Mouse (Mus musculus) heart, postnatal 0 days (tissue): ENCODE measurements around the gene Cntn4. TPM values are rescaled to one million over a fixed set of nuclear protein-coding genes. Genes with fewer than 3 reads are reported as not detected.

Experiments
- ATAC-seq: fragments of 200-750 bp; cut with Nextera tagmentation; 2 replicates; pipeline ENCODE4 v1.8.0; 2017; ENCODE audit warnings: low read depth, moderate number of reproducible peaks, moderate library complexity; ENCODE audit not compliant: insufficient read depth
- DNase-seq: peaks from one replicate; pipeline ENCODE4 v3.0.0-alpha.2; 2016; ENCODE audit warnings: low spot score
- H3K27ac ChIP-seq: fragments of 300-500 bp; sonication (generic); 2 replicates; pipeline ENCODE4 v1.5.1; 2014; ENCODE audit warnings: low read depth, mild to moderate bottlenecking
- H3K27me3 ChIP-seq: fragments of 300-500 bp; sonication (generic); 2 replicates; pipeline ENCODE4 v1.6.1; 2014; ENCODE audit warnings: low read length, mixed read lengths; ENCODE audit not compliant: control insufficient read depth, insufficient read depth
- H3K36me3 ChIP-seq: fragments of 300-500 bp; sonication (generic); replicated peaks from 2 replicates; pipeline ENCODE4 v1.6.1; 2014; ENCODE audit warnings: low read length, mixed read lengths; ENCODE audit not compliant: control insufficient read depth, insufficient read depth
- H3K4me1 ChIP-seq: fragments of 300-500 bp; sonication (generic); 2 replicates; pipeline ENCODE4 v1.6.1; 2014; ENCODE audit warnings: antibody characterized with exemption; ENCODE audit not compliant: control insufficient read depth, insufficient read depth
- H3K4me2 ChIP-seq: fragments of 300-500 bp; sonication (generic); 2 replicates; pipeline ENCODE4 v1.6.1; 2014; ENCODE audit warnings: low read depth, mild to moderate bottlenecking, low read length, moderate library complexity
- H3K4me3 ChIP-seq: fragments of 300-500 bp; sonication (generic); 2 replicates; pipeline ENCODE4 v1.5.1; 2014; ENCODE audit warnings: low read depth, low read length
- H3K9ac ChIP-seq: fragments of 300-500 bp; sonication (generic); replicated peaks from 2 replicates; pipeline ENCODE4 v1.6.1; 2014; ENCODE audit warnings: low read depth, low read length, mixed read lengths
- H3K9me3 ChIP-seq: fragments of 300-500 bp; sonication (generic); replicated peaks from 2 replicates; pipeline ENCODE4 v1.6.1; 2016; ENCODE audit warnings: low read length; ENCODE audit not compliant: control insufficient read depth
- CTCF ChIP-seq: IDR thresholded peaks from 2 replicates; pipeline ENCODE4 v1.5.1; 2016; ENCODE audit warnings: antibody characterized with exemption, control low read depth, low read depth
- EP300 ChIP-seq: IDR thresholded peaks from 2 replicates; pipeline ENCODE4 v1.6.1; 2016; ENCODE audit warnings: antibody characterized with exemption, low read depth
- WGBS: fragments of 180-500 bp; shearing (Covaris S2); extraction: QIAGEN DNeasy Blood & Tissue Kit; methylation state at CpG from one replicate; pipeline ENCODE4 v1.1.7; 2014; 5-methylcytosine and 5-hydroxymethylcytosine counted together
- polyA plus RNA-seq: library from polyadenylated mRNA; unstranded; fragments of >200 nt; fragmentation: Nextera tagmentation; extraction: Ambion mirVana; gene quantifications from 2 replicates; pipeline ENCODE4 v1.2.1, GENCODE M21; 2015
- total RNA-seq: library from RNA; depleted of rRNA; stranded (reverse); fragments of >200 nt; gene quantifications from 2 replicates; pipeline ENCODE4 v1.2.3, GENCODE M21; 2014; ENCODE audit warnings: low replicate concordance

The Cntn4 gene
- total and polyA plus RNA-seq, 2 experiments from 2014 or later = 0.04 to 0.07 TPM

DNA sequence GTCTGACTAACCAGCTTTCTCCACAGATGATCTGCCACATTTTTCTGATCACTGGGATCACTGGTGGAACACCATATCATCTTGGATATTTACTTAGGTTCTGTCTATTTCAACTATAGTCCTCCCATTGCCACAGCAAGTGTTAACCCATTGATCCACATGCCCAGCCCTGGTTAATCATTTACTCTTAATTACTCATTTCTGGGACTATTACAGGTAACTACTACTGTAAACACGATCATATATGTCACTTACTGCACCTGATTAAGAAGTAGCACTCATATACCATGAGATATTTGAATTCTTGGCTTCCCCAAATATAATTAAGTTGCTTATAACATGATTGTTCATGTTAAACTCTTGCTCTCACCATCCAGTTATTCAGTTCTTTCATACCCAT, 564.1 kb downstream of the Cntn4 start:
- Histone ChIP-seq H3K4me3 (no peak overlapping the region), H3K36me3 (no peaks in the 10 kb centered on the region), H3K27me3 (no peaks in the 10 kb centered on the region), H3K4me1 (no peaks in the 10 kb centered on the region), H3K4me2 (no peak overlapping the region), H3K9me3 (no peaks in the 10 kb centered on the region), H3K27ac (no peak overlapping the region), H3K9ac (no peak overlapping the region)
- TF ChIP-seq CTCF = no peak
- no peak for TF ChIP-seq EP300
- DNase-seq (no peak), ATAC-seq (no peak)
- 34% methylated on average over 1 of the region's 1 CpGs for WGBS

GRCm38 (mm10) chr6:106263396-106263795, 585.9 kb downstream of the Cntn4 start:
- Histone ChIP-seq H3K27me3 (no peaks in the 10 kb centered on the region), H3K27ac (no peak overlapping the region), H3K9me3 (no peaks in the 10 kb centered on the region), H3K4me2 (no peak overlapping the region), H3K4me3 (no peak overlapping the region), H3K36me3 (no peaks in the 10 kb centered on the region), H3K4me1 (0 out of 2 replicates have a peak, but pooled peaks cover 2% of the 10 kb centered on the region), H3K9ac (no peak overlapping the region)
- 76% methylated on average over 3 of the region's 3 CpGs for whole genome bisulfite sequencing
- TF ChIP-seq CTCF = no peak
- no peak for TF ChIP-seq EP300
- DNase-seq (peak; percentile 13), ATAC-seq (no peak)

DNA sequence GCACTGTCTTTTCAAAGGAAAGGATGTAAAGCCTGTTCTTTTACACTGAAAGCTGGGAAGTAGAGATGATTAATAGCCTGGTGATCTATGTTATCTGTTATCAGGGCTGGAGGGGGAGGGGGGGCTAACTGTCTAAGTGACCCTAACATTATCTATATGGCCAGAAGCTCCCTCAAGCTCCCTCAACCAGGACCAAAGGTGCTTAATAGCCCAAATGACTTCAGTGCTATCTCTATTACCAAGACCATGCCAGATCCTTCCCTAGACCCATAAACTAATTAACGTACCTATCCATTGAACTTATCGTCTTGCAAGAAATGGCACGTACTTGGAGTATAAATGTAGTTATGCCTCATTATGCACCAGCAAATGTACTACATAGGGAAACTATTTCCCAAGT, 588.0 kb downstream of the Cntn4 start:
- Histone ChIP-seq H3K9ac (no peak overlapping the region), H3K27me3 (no peaks in the 10 kb centered on the region), H3K4me2 (no peak overlapping the region), H3K27ac (no peak overlapping the region), H3K36me3 (no peaks in the 10 kb centered on the region), H3K9me3 (no peaks in the 10 kb centered on the region), H3K4me3 (no peak overlapping the region), H3K4me1 (0 out of 2 replicates have a peak, but pooled peaks cover 2% of the 10 kb centered on the region)
- no peak for ATAC-seq
- no peak for TF ChIP-seq CTCF
- TF ChIP-seq EP300 = no peak
- WGBS = 74% methylated on average over 3 of the region's 3 CpGs
- no peak for DNase-seq

GRCm38 (mm10) chr6:106266304-106266703, 588.8 kb downstream of the Cntn4 start:
- no peaks in the 10 kb centered on the region; the same call in 1 of the 2 replicates for H3K9me3 ChIP-seq
- no peak overlapping the region for H3K27ac ChIP-seq
- H3K27me3 ChIP-seq = no peaks in the 10 kb centered on the region
- no peak for ATAC-seq
- 0 out of 2 replicates have a peak, but pooled peaks cover 2% of the 10 kb centered on the region for H3K4me1 ChIP-seq
- no peak for TF ChIP-seq CTCF
- TF ChIP-seq EP300 = no peak
- 77% methylated on average over 2 of the region's 2 CpGs for WGBS
- H3K36me3 ChIP-seq = no peaks in the 10 kb centered on the region
- H3K4me2 ChIP-seq = no peak overlapping the region
- no peak for DNase-seq
- H3K4me3 ChIP-seq = no peak overlapping the region
- H3K9ac ChIP-seq = no peak overlapping the region

- H3K27ac ChIP-seq = no peak overlapping the region
- no peaks in the 10 kb centered on the region; the same call in 1 of the 2 replicates for H3K9me3 ChIP-seq
- WGBS = 60% methylated on average over 4 of the region's 4 CpGs
- no peaks in the 10 kb centered on the region for H3K36me3 ChIP-seq
- DNase-seq (no peak), ATAC-seq (no peak)
- H3K9ac ChIP-seq = no peak overlapping the region
- no peaks in the 10 kb centered on the region for H3K27me3 ChIP-seq
- TF ChIP-seq CTCF (no peak), EP300 (no peak)
- no peaks in the 10 kb centered on the region for H3K4me1 ChIP-seq
- H3K4me3 ChIP-seq = no peak overlapping the region
- H3K4me2 ChIP-seq = no peak overlapping the region
Observed at GRCm38 (mm10) chr6:106268723-106269122, 591.3 kb downstream of the Cntn4 start.

- H3K4me3 ChIP-seq = no peak overlapping the region
- no peak for DNase-seq
- H3K9ac ChIP-seq = no peak overlapping the region
- H3K4me2 ChIP-seq = no peak overlapping the region
- no peak for ATAC-seq
- TF ChIP-seq EP300 (no peak), CTCF (no peak)
- 72% methylated on average over 2 of the region's 2 CpGs for WGBS
- H3K27ac ChIP-seq = no peak overlapping the region
- H3K27me3 ChIP-seq = no peaks in the 10 kb centered on the region
- no peaks in the 10 kb centered on the region for H3K36me3 ChIP-seq
- H3K9me3 ChIP-seq = no peaks in the 10 kb centered on the region
- H3K4me1 ChIP-seq = no peaks in the 10 kb centered on the region
Observed at GRCm38 (mm10) chr6:106277139-106277538, 599.7 kb downstream of the Cntn4 start.
